Mouse (Mus musculus): ENCODE measurements around the gene Cfdp1.
"Not testable (repeated sequence)": the region's sequence is repeated elsewhere in the genome, so short reads cannot be mapped to it uniquely, and the experiment has no call there.

Cfdp1 gene

GRCm38 (mm10) chr8:111863280-111863679 is 9.2 kb upstream of the Cfdp1 start:
- DNase-seq (ENCODE audit: extremely low spot score, low spot score) = no peak

- no peak for DNase-seq (ENCODE audit: extremely low spot score, low spot score)
These were observed 1.9 kb upstream of the Cfdp1 start for GRCm38 (mm10) chr8:111855977-111856376.

GRCm38 (mm10) chr8:111853219-111853618 is 872 bp downstream of the Cfdp1 start:
- DNase-seq (ENCODE audit: extremely low spot score, low spot score) = not testable (repeated sequence)

DNA sequence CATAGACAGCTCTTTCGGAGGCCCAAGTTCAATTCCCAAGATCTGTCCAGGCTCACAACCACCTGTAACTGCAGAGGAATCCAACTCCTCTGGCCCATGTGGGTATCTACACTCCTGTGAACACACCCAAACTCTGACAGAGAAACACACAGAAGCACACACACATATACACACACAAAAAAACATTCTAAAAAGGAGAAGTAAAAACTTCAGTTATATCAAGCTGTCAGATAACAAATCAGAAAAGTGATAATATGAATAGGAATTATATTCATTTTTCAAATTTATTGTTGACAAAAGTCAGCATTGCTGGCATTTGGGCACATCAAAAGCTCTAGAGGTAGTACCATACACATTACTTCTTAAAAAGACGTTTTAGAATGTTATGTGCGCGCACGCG is 7.3 kb downstream of the Cfdp1 start:
- no peak for DNase-seq (ENCODE audit: extremely low spot score, low spot score)

- no peak for DNase-seq (ENCODE audit: extremely low spot score, low spot score)
These were observed 18.6 kb downstream of the Cfdp1 start for GRCm38 (mm10) chr8:111835540-111835939.

GRCm38 (mm10) chr8:111834011-111834410 is 20.1 kb downstream of the Cfdp1 start:
- no peak for DNase-seq (ENCODE audit: extremely low spot score, low spot score)

DNA sequence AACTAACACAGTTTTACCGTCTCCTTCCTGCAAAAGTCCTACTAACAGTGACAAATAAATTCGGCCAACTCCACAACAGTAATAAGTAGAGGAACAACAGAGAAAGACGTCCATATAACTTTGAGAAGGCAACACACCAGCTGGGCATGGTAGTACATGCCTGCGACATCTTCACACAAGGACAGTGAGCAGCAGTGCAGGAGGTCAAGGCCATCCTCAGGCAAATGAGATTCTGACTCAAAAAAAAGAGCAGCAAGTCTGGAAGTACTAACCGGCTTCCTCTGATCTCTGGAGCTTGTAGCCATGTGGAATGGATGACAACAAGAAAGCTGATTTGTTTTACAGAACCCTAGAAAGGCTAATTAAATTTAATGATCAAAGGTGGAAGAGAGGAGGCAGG is 21.1 kb downstream of the Cfdp1 start:
- DNase-seq (ENCODE audit: extremely low spot score, low spot score) = no peak

DNA sequence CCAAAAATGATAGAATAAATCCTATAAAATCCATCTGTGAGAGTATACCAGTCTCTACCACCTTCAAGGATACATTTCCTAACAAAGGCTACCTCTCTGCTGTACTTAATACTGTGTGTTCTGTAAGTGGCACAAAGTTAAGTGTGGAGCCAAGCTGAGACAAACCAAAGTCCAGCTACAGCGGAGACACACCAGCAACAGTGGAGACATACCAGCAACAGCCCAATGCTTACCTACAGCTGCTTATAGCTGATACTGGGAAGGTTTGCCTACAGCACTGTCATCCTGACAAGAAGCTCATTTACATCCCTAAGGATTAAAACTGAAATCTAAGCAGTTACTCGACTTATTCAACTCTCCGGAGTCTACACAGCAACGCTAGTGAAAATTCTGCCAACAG is 22.1 kb downstream of the Cfdp1 start:
- DNase-seq (ENCODE audit: extremely low spot score, low spot score) = no peak

DNA sequence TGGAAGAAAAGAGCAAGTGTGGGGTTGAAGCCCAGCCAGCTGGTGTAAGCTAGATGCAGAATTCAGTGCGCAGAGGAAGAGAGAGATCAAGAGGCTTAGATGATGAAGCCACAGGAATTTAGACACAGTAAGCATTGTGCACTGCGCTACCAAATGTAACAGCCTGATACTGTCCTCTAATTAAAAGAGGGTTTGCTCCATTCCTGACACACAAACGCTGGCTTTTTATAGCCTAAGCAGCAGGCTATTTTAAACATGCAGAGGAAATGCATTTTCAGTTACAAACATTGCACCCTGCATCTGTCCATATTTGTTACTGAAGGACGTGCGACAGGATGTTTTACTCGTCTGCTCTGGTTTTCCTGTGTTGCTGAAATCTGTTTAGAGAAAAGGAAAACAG is 25.5 kb downstream of the Cfdp1 start:
- DNase-seq (ENCODE audit: extremely low spot score, low spot score) = no peak

GRCm38 (mm10) chr8:111825219-111825618 is 28.9 kb downstream of the Cfdp1 start:
- DNase-seq (ENCODE audit: extremely low spot score, low spot score) = no peak

DNA sequence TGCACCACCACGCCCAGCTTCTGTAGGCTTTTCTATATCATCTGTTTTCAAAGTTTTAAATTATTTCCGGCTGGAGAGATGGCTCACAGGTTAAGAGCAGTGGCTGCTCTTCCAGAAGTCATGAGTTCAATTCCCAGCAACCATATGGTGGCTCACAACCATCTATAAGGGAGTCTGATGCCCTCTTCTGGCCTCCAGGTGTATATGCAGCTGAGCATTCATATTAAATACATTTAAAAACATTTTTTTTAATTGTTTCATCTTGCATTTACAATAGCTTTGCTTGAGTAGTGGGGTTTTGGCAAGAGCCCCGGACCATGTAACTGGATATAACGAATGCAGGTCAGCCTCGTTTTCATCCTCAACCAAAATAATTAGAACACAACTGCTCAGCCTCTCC is 29.8 kb downstream of the Cfdp1 start:
- DNase-seq (ENCODE audit: extremely low spot score, low spot score) = no peak

DNA sequence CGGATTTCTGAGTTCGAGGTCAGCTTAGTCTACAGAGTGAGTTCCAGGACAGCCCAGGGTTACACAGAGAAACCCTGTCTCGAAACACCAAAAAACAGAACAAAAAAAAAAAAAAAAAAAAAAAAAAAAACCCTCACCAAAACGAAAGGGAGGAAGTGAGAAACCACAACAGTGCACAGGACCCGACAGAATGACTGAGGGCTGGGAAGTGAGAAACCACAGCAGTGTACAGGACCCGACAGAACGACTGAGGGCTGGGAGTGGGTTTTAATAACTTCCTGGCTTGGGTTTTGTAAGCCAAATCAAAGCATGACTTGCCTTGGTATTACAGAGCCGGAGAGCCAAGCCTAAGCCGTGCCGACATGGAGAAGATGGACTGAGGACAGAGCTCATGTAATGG is 32.9 kb downstream of the Cfdp1 start:
- DNase-seq (ENCODE audit: extremely low spot score, low spot score) = no peak

- no peak for DNase-seq (ENCODE audit: extremely low spot score, low spot score)
These were observed 33.4 kb downstream of the Cfdp1 start for GRCm38 (mm10) chr8:111820691-111821090.

- DNase-seq (ENCODE audit: extremely low spot score, low spot score) = no peak
These were observed 34.1 kb downstream of the Cfdp1 start for GRCm38 (mm10) chr8:111820018-111820417.

DNA sequence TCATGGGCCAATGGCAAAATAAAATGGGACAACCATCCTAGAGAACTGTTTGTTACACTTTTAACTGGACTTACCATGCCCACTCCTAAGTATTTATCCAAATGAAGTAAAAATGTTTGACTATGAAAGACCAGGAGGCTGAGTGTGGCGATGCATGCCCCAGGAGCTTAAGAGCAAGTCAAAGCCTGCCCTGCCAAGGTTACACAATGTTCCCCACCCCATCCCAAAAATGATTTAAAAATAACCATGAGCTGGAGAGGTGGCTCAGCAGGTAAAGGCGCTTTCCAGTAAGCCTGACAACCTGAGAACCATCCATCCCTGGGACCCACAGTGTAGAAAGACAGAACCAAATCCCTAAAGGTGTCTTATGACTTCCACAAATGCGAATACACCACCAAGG is 35.5 kb downstream of the Cfdp1 start:
- DNase-seq (ENCODE audit: extremely low spot score, low spot score) = no peak

GRCm38 (mm10) chr8:111815078-111815477 is 39.0 kb downstream of the Cfdp1 start:
- DNase-seq (ENCODE audit: extremely low spot score, low spot score) = no peak

DNA sequence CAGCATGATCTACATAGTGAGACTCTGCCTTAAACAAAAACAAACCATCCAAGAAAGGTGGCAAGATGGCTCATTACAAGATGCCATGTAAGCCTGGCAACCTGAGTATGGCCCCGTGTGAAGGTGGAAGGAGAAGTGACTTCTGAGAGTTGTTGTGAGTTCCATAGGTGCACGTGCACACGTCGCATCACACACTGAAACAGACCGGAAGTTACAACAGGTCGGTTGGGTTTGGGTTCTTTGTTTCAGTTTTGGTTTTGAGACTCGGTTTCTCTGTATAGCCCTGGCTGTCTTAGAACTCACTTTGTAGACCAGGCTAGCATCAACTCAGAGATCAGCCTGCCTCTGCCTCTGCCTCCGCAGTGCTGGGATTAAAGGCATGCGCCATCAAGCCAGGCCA is 40.3 kb downstream of the Cfdp1 start:
- no peak for DNase-seq (ENCODE audit: extremely low spot score, low spot score)

DNA sequence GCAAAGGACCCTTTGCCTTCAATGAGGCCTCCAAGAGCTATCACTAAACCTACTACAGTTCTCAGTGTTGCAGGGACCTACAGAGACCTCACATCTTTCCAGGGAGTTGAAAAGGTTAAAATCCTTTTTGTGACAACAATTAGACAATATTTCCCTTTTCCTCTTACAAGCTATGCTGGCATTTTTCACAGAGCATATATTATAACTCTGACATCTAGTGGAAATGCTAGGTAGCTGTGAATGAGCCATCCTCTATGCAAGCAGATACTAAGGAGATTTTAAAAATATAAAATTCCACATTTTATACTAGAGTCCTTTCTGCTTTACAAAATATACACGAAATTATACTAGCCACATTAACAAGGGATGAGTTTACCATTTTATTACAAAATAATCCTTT is 41.3 kb downstream of the Cfdp1 start:
- no peak for DNase-seq (ENCODE audit: extremely low spot score, low spot score)

GRCm38 (mm10) chr8:111810656-111811336 is 43.3 kb downstream of the Cfdp1 start:
- DNase-seq (ENCODE audit: extremely low spot score, low spot score) = no peak

DNA sequence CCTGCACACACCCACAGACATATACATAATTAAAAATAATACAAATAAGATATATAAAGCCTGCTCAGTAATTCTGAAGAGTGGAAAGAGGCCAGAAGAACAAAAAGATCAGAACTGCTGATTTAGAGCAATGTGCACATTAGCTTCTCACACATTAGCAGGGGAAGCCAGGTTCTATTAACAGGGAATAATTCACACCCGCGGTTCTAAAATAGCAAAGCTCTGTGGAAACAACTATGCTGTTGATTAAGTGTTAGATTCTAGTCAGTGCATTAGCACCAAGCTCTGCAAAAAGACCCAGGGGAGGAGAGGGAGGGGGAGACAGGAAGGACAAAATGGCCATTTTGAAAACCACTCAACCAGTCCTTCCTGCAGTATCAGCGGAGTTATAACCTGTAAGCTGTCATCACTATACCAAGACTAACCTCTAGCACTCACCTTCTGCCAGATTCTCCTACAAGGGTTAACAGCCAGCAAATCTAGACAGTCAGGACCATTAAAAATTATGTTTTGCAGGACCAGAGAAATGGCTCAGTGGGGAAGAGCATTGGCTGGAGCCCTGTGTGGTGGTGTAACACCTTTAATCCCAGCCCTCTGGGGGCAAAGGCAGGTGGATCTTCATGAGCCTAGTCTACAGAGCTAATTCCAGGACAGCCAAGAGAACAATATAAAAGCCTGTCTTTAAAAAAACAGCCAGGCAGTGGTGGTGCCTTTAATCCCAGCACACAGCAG is 45.0 kb downstream of the Cfdp1 start:
- no peak for DNase-seq (ENCODE audit: extremely low spot score, low spot score)

DNA sequence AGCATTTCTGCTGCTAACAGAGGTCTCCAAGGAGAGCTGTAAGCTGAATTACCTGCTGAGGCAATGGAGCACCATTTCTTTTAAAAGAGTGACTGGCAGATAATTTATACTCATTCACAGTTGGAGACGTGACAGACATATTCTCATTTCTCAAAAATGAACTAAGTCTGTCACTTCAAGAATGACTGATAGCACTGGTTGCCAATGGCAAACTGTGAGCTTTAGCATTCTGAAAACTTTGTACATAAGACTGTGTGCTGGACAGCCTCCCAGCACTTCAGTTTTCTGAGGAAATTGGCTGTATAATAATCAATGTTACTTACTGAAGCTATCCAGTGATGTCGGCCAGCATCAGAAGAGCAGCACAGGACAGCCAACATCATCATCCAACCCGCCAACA is 46.1 kb downstream of the Cfdp1 start:
- DNase-seq (ENCODE audit: extremely low spot score, low spot score) = no peak

GRCm38 (mm10) chr8:111803362-111803761 is 50.7 kb downstream of the Cfdp1 start:
- DNase-seq (ENCODE audit: extremely low spot score, low spot score) = no peak

- no peak for DNase-seq (ENCODE audit: extremely low spot score, low spot score)
These were observed 51.8 kb downstream of the Cfdp1 start for GRCm38 (mm10) chr8:111802256-111802655.

Data from neural tube, embryonic 10.5 days (tissue).